Mouse (Mus musculus): ENCODE measurements around the gene Crybg2.

GRCm38 (mm10) chr4:134090521-134091224 lies 30.1 kb downstream of the Crybg2 start:
- TF ChIP-seq CTCF (conservative IDR thresholded peaks at IDR 0.05; ENCODE audit: insufficient read depth, insufficient read length, low read depth, low read length), result no peak
- TF ChIP-seq POLR2A (IDR thresholded peaks at IDR 0.05; ENCODE audit: low read depth, low read length), result no peak

Measured in kidney, adult 2 months (tissue).